Mouse (Mus musculus) bone marrow macrophage, adult 2 months (primary cell): ENCODE results near the gene 1810010H24Rik. TPM values are rescaled to one million over a fixed set of nuclear protein-coding genes. Genes with fewer than 3 reads are reported as not detected.
"Not testable (repeated sequence)": the region's sequence is repeated elsewhere in the genome, so short reads cannot be mapped to it uniquely, and the experiment has no call there.

Source experiments
- H3K27ac ChIP-seq: 2 replicates; pipeline ENCODE4 v1.5.1; 2012; ENCODE audit warnings: low read depth, low read length; ENCODE audit not compliant: insufficient read depth
- H3K4me1 ChIP-seq: 2 replicates; pipeline ENCODE4 v1.6.1; 2012; ENCODE audit warnings: low read length; ENCODE audit not compliant: control insufficient read depth, insufficient read depth
- H3K4me3 ChIP-seq: 2 replicates; pipeline ENCODE4 v1.5.1; 2012; ENCODE audit warnings: mild to moderate bottlenecking, low read length, moderate library complexity; ENCODE audit not compliant: insufficient read depth
- CTCF ChIP-seq: IDR thresholded peaks from 2 replicates; pipeline ENCODE4 v1.5.1; 2012; ENCODE audit warnings: low read depth, mild to moderate bottlenecking, low read length, moderate library complexity
- POLR2A ChIP-seq: IDR thresholded peaks from 2 replicates; pipeline ENCODE4 v1.6.1; 2012; ENCODE audit warnings: mild to moderate bottlenecking, low read depth, low read length, borderline replicate concordance
- polyA plus RNA-seq: library from polyadenylated mRNA; stranded (reverse); fragments of >200 nt; gene quantifications from 2 replicates; pipeline ENCODE4 v1.2.4, GENCODE M21; 2012; ENCODE audit not compliant: missing spikeins, insufficient read depth, insufficient read length

The 1810010H24Rik gene
- polyA plus RNA-seq, 1 experiment: not detected

GRCm38 (mm10) chr11:107012324-107013017 lies 13.0 kb upstream of the 1810010H24Rik start:
- peak overlapping the region; percentile 72 for H3K4me3 ChIP-seq
- H3K4me1 ChIP-seq: peaks cover 6% of the 10 kb centered on the region; the same call in 1 of the 2 replicates
- no peak for TF ChIP-seq CTCF
- no peak for TF ChIP-seq POLR2A
- H3K27ac ChIP-seq: peak overlapping the region; percentile 99

GRCm38 (mm10) chr11:107014020-107014585 lies 11.4 kb upstream of the 1810010H24Rik start:
- no peak overlapping the region for H3K4me3 ChIP-seq
- no peak for TF ChIP-seq CTCF
- TF ChIP-seq POLR2A: no peak
- H3K4me1 ChIP-seq: peaks cover 6% of the 10 kb centered on the region; the same call in 1 of the 2 replicates
- no peak overlapping the region for H3K27ac ChIP-seq

- no peak overlapping the region for H3K4me3 ChIP-seq
- TF ChIP-seq POLR2A (no peak), CTCF (no peak; the same call in 1 of the 2 replicates)
- H3K4me1 ChIP-seq: peaks cover 6% of the 10 kb centered on the region; the same call in 1 of the 2 replicates
- no peak overlapping the region for H3K27ac ChIP-seq
Observed at GRCm38 (mm10) chr11:107014597-107015309, 10.7 kb upstream of the 1810010H24Rik start.

- not testable (repeated sequence) for H3K4me1 ChIP-seq
Observed at GRCm38 (mm10) chr11:107015535-107016187, 9.8 kb upstream of the 1810010H24Rik start.

GRCm38 (mm10) chr11:107016893-107017292 lies 8.6 kb upstream of the 1810010H24Rik start:
- no peaks in the 10 kb centered on the region for H3K4me1 ChIP-seq
- TF ChIP-seq CTCF (no peak), POLR2A (no peak)
- H3K4me3 ChIP-seq: no peak overlapping the region
- no peak overlapping the region for H3K27ac ChIP-seq

More at GRCm38 (mm10) chr11:107015535-107016187, 9.8 kb upstream of the 1810010H24Rik start:
- not testable (repeated sequence) for H3K4me3 ChIP-seq, H3K27ac ChIP-seq

GRCm38 (mm10) chr11:107017339-107017886 lies 8.1 kb upstream of the 1810010H24Rik start:
- no peak overlapping the region for H3K27ac ChIP-seq
- TF ChIP-seq CTCF (no peak), POLR2A (no peak)
- H3K4me1 ChIP-seq: peaks cover under 1% of the 10 kb centered on the region; the same call in 1 of the 2 replicates
- H3K4me3 ChIP-seq: no peak overlapping the region

- H3K27ac ChIP-seq: no peak overlapping the region
- TF ChIP-seq CTCF: peak; percentile 35; the same call in 1 of the 2 replicates
- TF ChIP-seq POLR2A: no peak
- no peak overlapping the region for H3K4me3 ChIP-seq
- peaks cover 2% of the 10 kb centered on the region; the same call in 1 of the 2 replicates for H3K4me1 ChIP-seq
Observed at GRCm38 (mm10) chr11:107018606-107019005, 6.9 kb upstream of the 1810010H24Rik start.

GRCm38 (mm10) chr11:107019318-107019717 lies 6.2 kb upstream of the 1810010H24Rik start:
- H3K4me1 ChIP-seq: peaks cover 2% of the 10 kb centered on the region; the same call in 1 of the 2 replicates
- TF ChIP-seq CTCF (no peak), POLR2A (no peak)
- H3K4me3 ChIP-seq: no peak overlapping the region
- no peak overlapping the region for H3K27ac ChIP-seq

GRCm38 (mm10) chr11:107019722-107020121 lies 5.8 kb upstream of the 1810010H24Rik start:
- not testable (repeated sequence) for H3K4me3 ChIP-seq, H3K27ac ChIP-seq, H3K4me1 ChIP-seq

- H3K4me3 ChIP-seq: no peak overlapping the region
- TF ChIP-seq CTCF (no peak), POLR2A (no peak)
Observed at GRCm38 (mm10) chr11:107022050-107022683, 3.3 kb upstream of the 1810010H24Rik start.

More at GRCm38 (mm10) chr11:107022050-107022683, 3.3 kb upstream of the 1810010H24Rik start:
- Histone ChIP-seq H3K4me1 (peaks cover 9% of the 10 kb centered on the region), H3K27ac (no peak overlapping the region)
